Mouse (Mus musculus): ENCODE data around the gene Clec10a. TPM values are rescaled to one million over a fixed set of nuclear protein-coding genes. Genes with fewer than 3 reads are reported as not detected.
"Not testable (repeated sequence)": the region's sequence is repeated elsewhere in the genome, so short reads cannot be mapped to it uniquely, and the experiment has no call there.

Clec10a gene
- polyA plus RNA-seq, 1 experiment = 1.7 TPM

DNA sequence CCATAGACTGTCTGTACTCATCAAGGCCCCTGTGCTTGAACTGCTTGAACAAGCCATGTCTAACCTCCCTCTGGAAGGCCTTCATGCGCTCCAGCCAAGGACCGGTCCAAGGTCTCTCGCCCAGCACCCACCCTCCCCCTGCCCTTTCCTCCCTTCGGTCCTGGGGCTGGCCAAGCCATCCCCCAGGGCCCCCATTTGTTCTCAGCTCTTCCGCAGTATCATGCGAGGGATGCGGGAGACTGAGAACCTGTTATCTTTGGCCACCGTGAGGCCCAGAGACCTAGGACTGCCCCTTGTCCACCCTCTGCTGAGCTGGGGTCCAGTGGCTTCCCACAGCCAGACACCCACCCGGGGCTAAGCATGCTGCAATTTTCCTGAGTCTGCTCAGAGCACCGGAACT is 16.8 kb upstream of the Clec10a start:
- TF ChIP-seq CTCF (IDR thresholded peaks at IDR 0.05; ENCODE audit: control insufficient read depth, insufficient read depth, insufficient replicate concordance, low read depth, low read length) = no peak
- no peak for TF ChIP-seq POLR2A (IDR thresholded peaks at IDR 0.05; ENCODE audit: control insufficient read depth, low read depth, low read length)
- Histone ChIP-seq H3K27me3 (ENCODE audit: control insufficient read depth, insufficient read depth, low read length) (no peaks in the 10 kb centered on the region), H3K27ac (ENCODE audit: control insufficient read depth, insufficient read depth, low read depth, low read length) (no peak overlapping the region)

GRCm38 (mm10) chr11:70151072-70151471 is 4.9 kb upstream of the Clec10a start:
- no peak for TF ChIP-seq CTCF (IDR thresholded peaks at IDR 0.05; ENCODE audit: control insufficient read depth, insufficient read depth, insufficient replicate concordance, low read depth, low read length)
- TF ChIP-seq POLR2A (IDR thresholded peaks at IDR 0.05; ENCODE audit: control insufficient read depth, low read depth, low read length) = no peak
- Histone ChIP-seq H3K4me3 (ENCODE audit: control insufficient read depth, low read depth, low read length) (no peak overlapping the region), H3K27ac (ENCODE audit: control insufficient read depth, insufficient read depth, low read depth, low read length) (no peak overlapping the region), H3K4me1 (ENCODE audit: control insufficient read depth, insufficient read depth, low read length) (no peaks in the 10 kb centered on the region), H3K36me3 (ENCODE audit: control insufficient read depth, insufficient read depth, low read length) (no peaks in the 10 kb centered on the region), H3K27me3 (ENCODE audit: control insufficient read depth, insufficient read depth, low read length) (no peaks in the 10 kb centered on the region)

More for the DNA sequence above, 16.8 kb upstream of the Clec10a start:
- no peak overlapping the region for H3K4me3 ChIP-seq (ENCODE audit: control insufficient read depth, low read depth, low read length)
- peaks cover 14% of the 10 kb centered on the region for H3K4me1 ChIP-seq (ENCODE audit: control insufficient read depth, insufficient read depth, low read length)
- no peaks in the 10 kb centered on the region for H3K36me3 ChIP-seq (ENCODE audit: control insufficient read depth, insufficient read depth, low read length)

- no peak overlapping the region for H3K4me3 ChIP-seq (ENCODE audit: control insufficient read depth, low read depth, low read length)
- no peaks in the 10 kb centered on the region for H3K27me3 ChIP-seq (ENCODE audit: control insufficient read depth, insufficient read depth, low read length)
- H3K27ac ChIP-seq (ENCODE audit: control insufficient read depth, insufficient read depth, low read depth, low read length) = no peak overlapping the region
- H3K36me3 ChIP-seq (ENCODE audit: control insufficient read depth, insufficient read depth, low read length) = no peaks in the 10 kb centered on the region
- H3K4me1 ChIP-seq (ENCODE audit: control insufficient read depth, insufficient read depth, low read length) = no peaks in the 10 kb centered on the region
- TF ChIP-seq POLR2A (IDR thresholded peaks at IDR 0.05; ENCODE audit: control insufficient read depth, low read depth, low read length) = no peak
- TF ChIP-seq CTCF (IDR thresholded peaks at IDR 0.05; ENCODE audit: control insufficient read depth, insufficient read depth, insufficient replicate concordance, low read depth, low read length) = no peak
These were observed 6.3 kb downstream of the Clec10a start for GRCm38 (mm10) chr11:70162336-70162735.

- Histone ChIP-seq H3K27ac (ENCODE audit: control insufficient read depth, insufficient read depth, low read depth, low read length) (no peak overlapping the region), H3K4me1 (ENCODE audit: control insufficient read depth, insufficient read depth, low read length) (peaks cover 6% of the 10 kb centered on the region), H3K36me3 (ENCODE audit: control insufficient read depth, insufficient read depth, low read length) (no peaks in the 10 kb centered on the region), H3K27me3 (ENCODE audit: control insufficient read depth, insufficient read depth, low read length) (no peaks in the 10 kb centered on the region), H3K4me3 (ENCODE audit: control insufficient read depth, low read depth, low read length) (no peak overlapping the region)
- TF ChIP-seq CTCF (IDR thresholded peaks at IDR 0.05; ENCODE audit: control insufficient read depth, insufficient read depth, insufficient replicate concordance, low read depth, low read length) (no peak), POLR2A (IDR thresholded peaks at IDR 0.05; ENCODE audit: control insufficient read depth, low read depth, low read length) (no peak)
These were observed 10.2 kb downstream of the Clec10a start for GRCm38 (mm10) chr11:70165972-70166921.

- no peaks in the 10 kb centered on the region for H3K36me3 ChIP-seq (ENCODE audit: control insufficient read depth, insufficient read depth, low read length)
- H3K27me3 ChIP-seq (ENCODE audit: control insufficient read depth, insufficient read depth, low read length) = no peaks in the 10 kb centered on the region
- H3K4me3 ChIP-seq (ENCODE audit: control insufficient read depth, low read depth, low read length) = no peak overlapping the region
- TF ChIP-seq CTCF (IDR thresholded peaks at IDR 0.05; ENCODE audit: control insufficient read depth, insufficient read depth, insufficient replicate concordance, low read depth, low read length) = no peak
- TF ChIP-seq POLR2A (IDR thresholded peaks at IDR 0.05; ENCODE audit: control insufficient read depth, low read depth, low read length) = no peak
- H3K27ac ChIP-seq (ENCODE audit: control insufficient read depth, insufficient read depth, low read depth, low read length) = no peak overlapping the region
- peaks cover 6% of the 10 kb centered on the region for H3K4me1 ChIP-seq (ENCODE audit: control insufficient read depth, insufficient read depth, low read length)
These were observed 12.1 kb downstream of the Clec10a start for GRCm38 (mm10) chr11:70168136-70168535.

GRCm38 (mm10) chr11:70169471-70169870 is 13.5 kb downstream of the Clec10a start:
- not testable (repeated sequence) for H3K4me3 ChIP-seq (ENCODE audit: control insufficient read depth, low read depth, low read length); H3K36me3 ChIP-seq (ENCODE audit: control insufficient read depth, insufficient read depth, low read length); H3K4me1 ChIP-seq (ENCODE audit: control insufficient read depth, insufficient read depth, low read length); H3K27me3 ChIP-seq (ENCODE audit: control insufficient read depth, insufficient read depth, low read length); H3K27ac ChIP-seq (ENCODE audit: control insufficient read depth, insufficient read depth, low read depth, low read length)

GRCm38 (mm10) chr11:70170291-70170690 is 14.3 kb downstream of the Clec10a start:
- H3K27me3 ChIP-seq (ENCODE audit: control insufficient read depth, insufficient read depth, low read length) = no peaks in the 10 kb centered on the region
- no peak overlapping the region for H3K4me3 ChIP-seq (ENCODE audit: control insufficient read depth, low read depth, low read length)
- no peak overlapping the region for H3K27ac ChIP-seq (ENCODE audit: control insufficient read depth, insufficient read depth, low read depth, low read length)
- H3K4me1 ChIP-seq (ENCODE audit: control insufficient read depth, insufficient read depth, low read length) = peaks cover 6% of the 10 kb centered on the region
- no peaks in the 10 kb centered on the region for H3K36me3 ChIP-seq (ENCODE audit: control insufficient read depth, insufficient read depth, low read length)
- TF ChIP-seq POLR2A (IDR thresholded peaks at IDR 0.05; ENCODE audit: control insufficient read depth, low read depth, low read length) = no peak
- no peak for TF ChIP-seq CTCF (IDR thresholded peaks at IDR 0.05; ENCODE audit: control insufficient read depth, insufficient read depth, insufficient replicate concordance, low read depth, low read length)
